Mouse (Mus musculus): ENCODE measurements at regions not wholly inside any gene's neighbourhood (a gene's known extent, or its start where the extent isn't known, plus 50 kb on each side); places are given as distances from the start of the nearest gene placed in this dataset.

DNA sequence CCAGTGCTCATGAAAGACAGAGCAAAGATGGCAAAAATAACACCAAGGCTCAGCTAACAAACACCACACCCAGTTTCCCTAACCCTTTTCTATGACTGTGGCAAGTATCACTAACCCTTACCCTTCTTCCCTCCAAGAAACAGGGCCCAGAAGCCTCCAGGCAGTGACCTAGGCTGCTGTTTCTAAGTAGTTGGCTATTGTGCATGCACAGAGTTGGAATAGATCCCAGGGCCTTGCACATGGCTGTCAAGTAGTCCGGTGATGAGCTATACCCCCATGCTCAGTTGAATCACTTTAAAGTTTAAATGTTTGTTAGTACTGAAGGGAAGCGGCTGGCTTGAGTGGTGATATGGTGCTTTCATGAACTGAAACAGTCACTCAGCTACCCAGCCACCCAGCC is 53.9 kb upstream of the Arntl start:
- no peak overlapping the region for H3K27ac ChIP-seq (replicated peaks; ENCODE audit: low read depth, low read length)
- H3K9ac ChIP-seq (replicated peaks; ENCODE audit: low read length): no peak overlapping the region
- no peak overlapping the region for H3K4me2 ChIP-seq (ENCODE audit: low read length)
- H3K4me3 ChIP-seq (replicated peaks; ENCODE audit: low read depth, low read length): no peak overlapping the region
- ATAC-seq (ENCODE audit: low FRiP score, low TSS enrichment): no peak
- WGBS: 88% methylated on average over 2 of the region's 2 CpGs
- H3K4me1 ChIP-seq (ENCODE audit: control insufficient read depth, insufficient read depth, low read length): peaks cover 5% of the 10 kb centered on the region; the same call in 1 of the 2 replicates
- no peaks in the 10 kb centered on the region for H3K9me3 ChIP-seq (ENCODE audit: control insufficient read depth, low read length)
- H3K36me3 ChIP-seq (ENCODE audit: control insufficient read depth, insufficient read depth, low read length): no peaks in the 10 kb centered on the region
- DNase-seq: no peak
- no peaks in the 10 kb centered on the region for H3K27me3 ChIP-seq (ENCODE audit: control insufficient read depth, insufficient read depth, low read length)

- Histone ChIP-seq H3K9ac (replicated peaks; ENCODE audit: low read length) (no peak overlapping the region), H3K27ac (replicated peaks; ENCODE audit: low read depth, low read length) (no peak overlapping the region), H3K36me3 (ENCODE audit: control insufficient read depth, insufficient read depth, low read length) (no peaks in the 10 kb centered on the region), H3K4me1 (ENCODE audit: control insufficient read depth, insufficient read depth, low read length) (peaks cover 5% of the 10 kb centered on the region; the same call in 1 of the 2 replicates), H3K9me3 (ENCODE audit: control insufficient read depth, low read length) (no peaks in the 10 kb centered on the region), H3K4me2 (ENCODE audit: low read length) (no peak overlapping the region), H3K27me3 (ENCODE audit: control insufficient read depth, insufficient read depth, low read length) (no peaks in the 10 kb centered on the region), H3K4me3 (replicated peaks; ENCODE audit: low read depth, low read length) (no peak overlapping the region)
- WGBS: 87% methylated on average over 4 of the region's 4 CpGs
- no peak for DNase-seq
- no peak for ATAC-seq (ENCODE audit: low FRiP score, low TSS enrichment)
These were observed 53.2 kb upstream of the Arntl start for GRCm38 (mm10) chr7:113154066-113154465.

DNA sequence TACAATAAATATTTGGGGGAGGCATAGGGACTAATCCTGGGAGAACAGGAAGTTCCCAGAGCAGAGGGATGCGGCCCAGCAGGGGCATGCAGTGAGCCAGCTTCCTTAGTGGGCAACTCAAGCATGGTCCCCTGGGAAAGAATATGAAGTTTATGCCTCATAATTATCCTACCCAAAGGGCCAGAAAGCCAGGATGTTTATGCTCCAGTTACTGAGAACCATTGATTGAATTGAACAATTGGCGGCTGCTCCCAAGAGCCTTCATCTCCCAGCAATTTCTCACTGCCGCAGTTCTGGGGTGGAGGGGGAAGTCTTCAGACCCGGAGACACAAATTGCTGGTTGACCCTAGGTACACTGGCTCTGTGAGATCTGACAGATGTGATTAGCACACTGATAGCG is 50.9 kb upstream of the Arntl start:
- ATAC-seq (ENCODE audit: low FRiP score, low TSS enrichment) (no peak), DNase-seq (no peak)
- WGBS: 74% methylated on average over 5 of the region's 5 CpGs
- Histone ChIP-seq H3K4me2 (ENCODE audit: low read length) (no peak overlapping the region), H3K9me3 (ENCODE audit: control insufficient read depth, low read length) (no peaks in the 10 kb centered on the region), H3K9ac (replicated peaks; ENCODE audit: low read length) (no peak overlapping the region), H3K27ac (replicated peaks; ENCODE audit: low read depth, low read length) (no peak overlapping the region), H3K4me1 (ENCODE audit: control insufficient read depth, insufficient read depth, low read length) (peaks cover 5% of the 10 kb centered on the region; the same call in 1 of the 2 replicates), H3K27me3 (ENCODE audit: control insufficient read depth, insufficient read depth, low read length) (no peaks in the 10 kb centered on the region), H3K36me3 (ENCODE audit: control insufficient read depth, insufficient read depth, low read length) (no peaks in the 10 kb centered on the region), H3K4me3 (replicated peaks; ENCODE audit: low read depth, low read length) (no peak overlapping the region)

DNA sequence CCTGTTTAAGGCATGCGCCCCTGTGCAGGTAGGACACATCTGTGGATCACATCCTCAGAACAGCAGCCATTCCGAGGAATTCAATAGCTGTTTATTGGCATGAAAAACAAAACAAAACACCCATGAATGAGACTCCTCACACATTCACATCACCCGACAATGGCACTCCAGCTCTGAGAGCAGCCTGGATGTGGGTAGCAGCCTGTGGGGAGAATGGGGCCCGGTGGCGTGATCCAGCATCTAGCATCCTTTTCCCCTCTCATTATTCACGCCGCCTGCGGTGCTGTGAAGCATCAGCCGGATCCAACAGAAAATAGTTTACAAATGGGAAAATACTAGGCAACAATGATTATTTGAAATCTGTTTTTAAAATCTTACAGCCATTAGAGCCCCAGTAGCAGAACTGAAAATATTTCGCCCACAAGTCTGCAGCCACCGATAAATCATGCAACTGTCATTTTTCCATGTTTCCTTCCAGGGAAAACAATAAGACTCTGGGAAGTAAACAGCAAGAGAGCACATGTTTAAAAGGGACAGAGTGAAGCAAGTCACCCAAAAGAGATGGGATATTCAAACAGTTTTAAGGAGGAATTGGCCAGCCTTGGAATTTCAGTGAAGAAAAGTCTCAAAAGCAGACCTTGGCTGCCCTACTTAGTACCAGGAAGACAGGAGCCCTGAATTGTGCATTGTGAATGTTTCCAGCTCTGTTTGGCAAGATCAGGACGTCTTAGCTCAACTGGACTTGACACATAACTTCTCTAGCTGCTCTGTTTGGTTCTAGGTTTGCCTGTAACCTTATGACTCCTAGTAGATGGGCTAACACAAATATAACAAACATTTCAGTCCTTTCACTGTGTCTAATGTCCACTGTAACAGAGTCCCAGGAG is 50.2 kb upstream of the Arntl start:
- H3K27me3 ChIP-seq (ENCODE audit: control insufficient read depth, insufficient read depth, low read length): no peaks in the 10 kb centered on the region
- H3K4me3 ChIP-seq (replicated peaks; ENCODE audit: low read depth, low read length): no peak overlapping the region
- H3K4me2 ChIP-seq (ENCODE audit: low read length): no peak overlapping the region
- H3K4me1 ChIP-seq (ENCODE audit: control insufficient read depth, insufficient read depth, low read length): peaks cover 5% of the 10 kb centered on the region; the same call in 1 of the 2 replicates
- WGBS: 68% methylated on average over 12 of the region's 12 CpGs
- DNase-seq (no peak), ATAC-seq (ENCODE audit: low FRiP score, low TSS enrichment) (no peak)
- no peak overlapping the region for H3K27ac ChIP-seq (replicated peaks; ENCODE audit: low read depth, low read length)
- H3K9ac ChIP-seq (replicated peaks; ENCODE audit: low read length): no peak overlapping the region
- H3K9me3 ChIP-seq (ENCODE audit: control insufficient read depth, low read length): no peaks in the 10 kb centered on the region
- no peaks in the 10 kb centered on the region for H3K36me3 ChIP-seq (ENCODE audit: control insufficient read depth, insufficient read depth, low read length)

All from midbrain, embryonic 14.5 days (tissue).